Mouse (Mus musculus) testis, adult 2 months (tissue): ENCODE results near the gene Slc9a8.

Experiments used
- CTCF ChIP-seq: fragments of 200-500 bp; IDR thresholded peaks from 2 replicates; pipeline ENCODE4 v1.5.1; 2012; ENCODE audit warnings: low read depth, mild to moderate bottlenecking, inconsistent platforms, low read length, moderate library complexity; ENCODE audit not compliant: control insufficient read depth, insufficient read depth, insufficient replicate concordance
- POLR2A ChIP-seq: fragments of 200-500 bp; IDR thresholded peaks from 2 replicates; pipeline ENCODE4 v1.6.1; 2012; ENCODE audit warnings: low read depth, mild to moderate bottlenecking, inconsistent platforms, low read length, moderate library complexity; ENCODE audit not compliant: control insufficient read depth

GRCm38 (mm10) chr2:167420811-167421241 is 686 bp upstream of the Slc9a8 start:
- TF ChIP-seq POLR2A (no peak), CTCF (no peak)
